Mouse (Mus musculus): Measurements from ENCODE around the gene Cldnd1. TPM values are rescaled to one million over a fixed set of nuclear protein-coding genes. Genes with fewer than 3 reads are reported as not detected.

Cldnd1 gene
- polyA plus RNA-seq, 1 experiment from 2014 or later = 125 TPM

Small RNA genes lying within 50 kb of the gene (microRNA-seq; reads per million reads assigned to microRNA genes)
- not detected for gene Gm27564

Other genes with a start within 250 kb of the Cldnd1 start
- gene St3gal6, start 203.7 kb upstream of the Cldnd1 start, polyA plus RNA-seq (2014; fragmentation: Nextera tagmentation; extraction: Ambion mirVana) = 10.4 and 11.8 TPM in 2 replicates
- gene Gm813, start 110.9 kb upstream of the Cldnd1 start, polyA plus RNA-seq (2014; fragmentation: Nextera tagmentation; extraction: Ambion mirVana) = not detected in 2 replicates
- gene E330017A01Rik, start 89.2 kb upstream of the Cldnd1 start, polyA plus RNA-seq (2014; fragmentation: Nextera tagmentation; extraction: Ambion mirVana) = not detected in 2 replicates
- 16.7 and 17.6 TPM in 2 replicates for gene Cpox, start 57.6 kb upstream of the Cldnd1 start, polyA plus RNA-seq (2014; fragmentation: Nextera tagmentation; extraction: Ambion mirVana)
- gene Gpr15, start 8.8 kb upstream of the Cldnd1 start, polyA plus RNA-seq (2014; fragmentation: Nextera tagmentation; extraction: Ambion mirVana) = 0.10 TPM in 1 of 2 replicates, not detected in the other
- not detected in 2 replicates for gene Olfr172, start 35.3 kb downstream of the Cldnd1 start, polyA plus RNA-seq (2014; fragmentation: Nextera tagmentation; extraction: Ambion mirVana)
- gene Olfr173, start 72.4 kb downstream of the Cldnd1 start, polyA plus RNA-seq (2014; fragmentation: Nextera tagmentation; extraction: Ambion mirVana) = not detected in 2 replicates
- gene Olfr175-ps1, start 98.9 kb downstream of the Cldnd1 start, polyA plus RNA-seq (2014; fragmentation: Nextera tagmentation; extraction: Ambion mirVana) = not detected in 2 replicates
- not detected in 2 replicates for gene Olfr177, start 146.9 kb downstream of the Cldnd1 start, polyA plus RNA-seq (2014; fragmentation: Nextera tagmentation; extraction: Ambion mirVana)
- gene Olfr178, start 164.2 kb downstream of the Cldnd1 start, polyA plus RNA-seq (2014; fragmentation: Nextera tagmentation; extraction: Ambion mirVana) = not detected in 2 replicates
- not detected in 2 replicates for gene Olfr181, start 200.8 kb downstream of the Cldnd1 start, polyA plus RNA-seq (2014; fragmentation: Nextera tagmentation; extraction: Ambion mirVana)
- not detected in 2 replicates for gene Olfr180, start 201.5 kb downstream of the Cldnd1 start, polyA plus RNA-seq (2014; fragmentation: Nextera tagmentation; extraction: Ambion mirVana)